Mouse (Mus musculus): ENCODE measurements around the gene Itgb6. TPM values are rescaled to one million over a fixed set of nuclear protein-coding genes. Genes with fewer than 3 reads are reported as not detected.

Itgb6 gene
- total RNA-seq, 2 experiments from 2014 or later = not detected

DNA sequence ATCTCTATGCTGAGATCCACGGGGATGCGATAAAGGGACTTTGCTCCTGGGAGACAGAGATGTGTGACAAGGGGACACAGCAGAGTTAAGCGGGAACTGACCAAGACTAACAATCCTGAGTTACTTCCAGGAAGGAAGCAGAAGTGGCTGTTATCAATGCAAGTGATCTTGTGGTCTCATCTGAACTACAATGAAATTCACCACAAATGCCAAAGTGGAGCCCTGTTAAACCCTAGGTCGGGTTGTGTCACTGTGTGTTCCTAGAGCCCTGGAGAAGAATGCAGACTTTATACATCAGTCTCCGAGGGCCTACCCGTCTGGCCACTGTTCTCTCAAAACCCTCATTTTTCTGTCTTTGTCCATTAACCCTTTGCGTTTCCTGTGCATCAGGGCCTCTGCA lies 8.0 kb downstream of the Itgb6 start:
- no peak for ATAC-seq (replicated peaks; ENCODE audit: low FRiP score, low TSS enrichment, poor library complexity, severe bottlenecking)

- no peak for ATAC-seq (replicated peaks; ENCODE audit: low FRiP score, low TSS enrichment, poor library complexity, severe bottlenecking)
Observed at GRCm38 (mm10) chr2:60713857-60714256, 8.6 kb downstream of the Itgb6 start.

DNA sequence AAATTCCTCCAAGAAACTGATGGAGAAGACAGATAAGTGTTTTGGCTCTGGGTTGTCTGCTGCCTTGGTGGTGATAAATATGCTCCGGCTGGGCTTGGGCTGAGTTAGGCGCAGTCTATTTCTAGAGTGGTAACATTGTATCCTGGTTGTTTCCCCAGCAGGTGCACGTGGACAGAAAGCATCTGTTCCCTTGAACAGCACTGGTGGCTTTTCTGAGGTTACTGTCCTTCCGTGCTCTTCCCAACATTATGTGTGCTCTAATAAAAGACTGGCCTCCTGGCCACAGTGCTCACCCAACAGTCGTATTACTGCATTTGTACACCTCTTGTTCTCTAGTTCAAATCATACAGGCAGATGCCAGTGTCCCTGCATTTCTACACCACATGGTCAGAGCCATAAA lies 9.6 kb downstream of the Itgb6 start:
- ATAC-seq (replicated peaks; ENCODE audit: low FRiP score, low TSS enrichment, poor library complexity, severe bottlenecking) = no peak

DNA sequence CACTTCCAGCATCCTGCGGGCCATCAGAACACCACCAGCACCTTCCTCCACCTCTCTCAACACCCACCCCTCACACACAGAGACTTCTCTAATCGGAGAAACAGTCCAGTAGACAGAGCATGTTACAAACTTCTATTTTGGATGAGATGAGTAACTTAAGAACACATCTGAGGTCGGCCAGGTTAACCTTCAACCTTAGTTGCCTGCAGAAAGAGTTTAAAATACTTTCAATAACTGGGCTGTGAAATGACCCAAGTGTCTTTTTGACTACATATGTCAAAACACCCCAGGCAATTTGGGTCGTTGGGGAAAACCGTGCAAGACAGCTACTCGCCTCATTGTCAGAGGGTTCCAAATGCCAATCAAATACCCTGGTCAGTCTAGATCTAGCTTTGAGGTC lies 10.0 kb downstream of the Itgb6 start:
- no peak for ATAC-seq (replicated peaks; ENCODE audit: low FRiP score, low TSS enrichment, poor library complexity, severe bottlenecking)

DNA sequence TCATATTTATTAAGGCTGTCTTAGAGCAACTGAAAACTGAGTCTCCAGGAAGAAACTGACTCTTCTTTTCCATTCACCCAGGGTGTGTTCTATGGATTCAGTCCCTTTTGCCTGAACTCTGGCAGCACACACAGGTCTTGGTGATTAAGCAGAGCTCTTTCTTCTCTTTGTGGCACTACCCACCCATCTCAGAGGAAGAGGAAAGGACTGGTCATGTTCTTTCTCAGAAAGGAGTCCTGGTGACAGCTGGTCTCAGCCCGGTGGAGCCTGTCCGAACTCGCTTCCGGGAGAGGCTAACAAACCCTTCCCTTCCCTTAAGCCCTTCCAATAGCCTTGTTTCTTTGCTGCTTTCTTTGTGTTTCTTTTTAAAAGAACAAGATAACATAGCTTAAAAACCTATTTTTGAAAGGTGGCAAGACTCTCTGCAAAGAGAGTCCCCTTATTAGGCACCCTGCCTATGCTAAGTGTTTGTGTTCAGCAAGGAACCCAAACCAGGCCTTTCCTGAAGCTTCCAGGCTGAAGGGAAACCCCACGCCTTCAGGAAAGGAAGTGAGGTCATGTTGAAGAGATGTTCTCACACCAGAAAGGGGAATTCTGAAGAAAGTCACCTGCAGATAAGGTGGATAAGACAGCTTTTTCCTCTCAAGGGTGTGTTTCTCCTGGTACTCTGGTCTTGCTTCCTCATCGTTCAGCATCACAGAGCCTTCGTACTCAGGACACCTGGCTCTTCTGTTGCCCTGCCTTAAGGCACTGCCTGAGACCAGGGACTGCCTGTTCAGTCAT lies 11.2 kb downstream of the Itgb6 start:
- ATAC-seq (replicated peaks; ENCODE audit: low FRiP score, low TSS enrichment, poor library complexity, severe bottlenecking) = no peak

DNA sequence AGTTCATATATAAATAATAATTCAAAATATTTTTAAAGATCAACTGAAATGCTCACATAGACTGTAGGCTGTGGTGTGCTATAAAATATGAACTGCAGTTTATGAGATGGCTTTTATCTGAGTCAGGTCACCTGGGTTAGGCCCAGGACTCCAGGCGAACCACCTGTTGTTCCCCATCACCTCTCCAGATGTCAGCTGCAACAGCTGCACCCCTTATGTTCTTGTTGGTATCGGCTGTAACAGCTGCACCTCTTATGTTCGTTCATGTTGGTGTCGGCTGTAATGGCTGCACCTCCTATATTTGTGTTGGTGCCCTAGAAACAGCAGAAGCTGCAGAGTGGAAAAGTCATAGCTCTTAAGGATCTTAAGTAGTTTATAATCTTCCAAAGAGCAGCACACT lies 12.1 kb downstream of the Itgb6 start:
- ATAC-seq (replicated peaks; ENCODE audit: low FRiP score, low TSS enrichment, poor library complexity, severe bottlenecking) = no peak

DNA sequence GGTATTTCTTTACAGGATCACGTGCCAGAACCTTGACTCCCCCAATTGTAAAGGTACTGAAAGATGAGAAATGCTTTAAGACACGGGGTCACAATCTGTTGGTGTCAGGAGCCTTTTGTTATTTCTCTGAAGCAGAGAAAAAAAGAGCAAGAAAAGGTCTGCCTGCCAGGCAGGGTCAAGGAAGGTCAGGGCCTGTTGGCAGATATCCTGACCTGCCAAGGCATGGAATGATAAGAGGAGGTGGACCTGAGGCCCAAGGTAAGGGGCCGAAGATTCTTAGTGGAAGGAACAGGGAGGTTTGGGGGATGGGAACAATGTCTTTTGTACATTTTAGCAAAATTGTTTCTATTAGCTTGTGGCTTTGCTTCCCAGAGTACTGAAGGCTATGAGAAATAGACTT lies 13.8 kb downstream of the Itgb6 start:
- no peak for ATAC-seq (replicated peaks; ENCODE audit: low FRiP score, low TSS enrichment, poor library complexity, severe bottlenecking)

GRCm38 (mm10) chr2:60706866-60707265 lies 15.6 kb downstream of the Itgb6 start:
- ATAC-seq (replicated peaks; ENCODE audit: low FRiP score, low TSS enrichment, poor library complexity, severe bottlenecking) = no peak

GRCm38 (mm10) chr2:60705426-60705825 lies 17.0 kb downstream of the Itgb6 start:
- no peak for ATAC-seq (replicated peaks; ENCODE audit: low FRiP score, low TSS enrichment, poor library complexity, severe bottlenecking)

DNA sequence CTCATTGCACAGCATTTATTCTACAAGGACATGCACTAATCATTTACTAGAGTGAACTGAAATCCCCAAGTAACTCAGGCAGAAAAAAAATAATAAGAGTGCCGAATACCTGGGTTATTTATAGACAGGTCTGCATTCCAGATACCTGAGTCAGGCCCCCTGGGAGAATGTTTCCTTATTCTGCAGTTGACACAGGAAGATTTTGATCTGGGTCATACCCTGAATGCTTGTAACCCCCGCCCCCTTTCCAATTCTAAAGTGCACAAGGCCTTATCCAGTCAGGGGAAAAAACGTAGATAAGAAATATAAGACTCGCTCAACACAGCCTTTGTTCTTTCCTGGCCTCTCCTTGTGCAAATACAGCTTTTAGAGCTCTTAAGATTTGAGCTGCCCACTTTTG lies 19.1 kb downstream of the Itgb6 start:
- no peak for ATAC-seq (replicated peaks; ENCODE audit: low FRiP score, low TSS enrichment, poor library complexity, severe bottlenecking)

DNA sequence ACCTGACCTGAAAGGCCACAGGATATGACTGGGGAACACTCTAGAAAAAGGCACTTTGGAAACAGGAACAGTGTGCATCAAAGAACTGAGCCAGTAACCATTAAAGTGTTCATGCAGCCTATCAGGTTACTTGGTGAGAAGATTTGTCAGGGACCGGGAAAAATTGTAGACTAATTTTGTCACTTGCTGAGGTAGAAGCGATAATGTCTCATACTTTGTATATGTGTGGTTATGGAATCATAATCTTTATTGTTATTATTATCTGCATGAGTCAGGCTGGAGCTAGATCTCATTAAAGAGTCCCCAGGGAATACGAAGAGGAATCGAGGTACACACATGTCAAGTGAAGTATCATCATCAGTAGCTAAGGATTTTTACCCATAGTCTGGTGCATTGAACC lies 21.5 kb downstream of the Itgb6 start:
- no peak for ATAC-seq (replicated peaks; ENCODE audit: low FRiP score, low TSS enrichment, poor library complexity, severe bottlenecking)

GRCm38 (mm10) chr2:60700013-60700412 lies 22.4 kb downstream of the Itgb6 start:
- ATAC-seq (replicated peaks; ENCODE audit: low FRiP score, low TSS enrichment, poor library complexity, severe bottlenecking) = no peak

DNA sequence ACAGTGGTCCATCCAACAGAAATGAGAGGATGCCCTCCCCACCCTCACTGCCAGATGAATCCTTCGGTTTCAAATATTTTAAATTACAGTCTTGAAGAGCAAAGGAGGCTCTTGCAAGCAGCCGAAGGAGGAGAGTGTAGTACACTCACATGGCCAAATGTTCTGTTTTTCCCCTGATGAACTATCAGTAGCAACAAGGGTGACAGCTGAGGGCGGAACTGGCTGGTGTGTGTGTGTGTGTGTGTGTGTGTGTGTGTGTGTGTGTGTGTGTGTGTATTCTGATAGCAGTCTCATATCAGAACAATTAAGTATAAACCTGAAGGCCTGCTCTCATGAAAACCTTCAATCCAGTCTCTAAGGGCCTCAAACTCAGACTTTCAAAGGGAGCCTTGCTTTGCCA lies 22.9 kb downstream of the Itgb6 start:
- ATAC-seq (replicated peaks; ENCODE audit: low FRiP score, low TSS enrichment, poor library complexity, severe bottlenecking) = no peak

DNA sequence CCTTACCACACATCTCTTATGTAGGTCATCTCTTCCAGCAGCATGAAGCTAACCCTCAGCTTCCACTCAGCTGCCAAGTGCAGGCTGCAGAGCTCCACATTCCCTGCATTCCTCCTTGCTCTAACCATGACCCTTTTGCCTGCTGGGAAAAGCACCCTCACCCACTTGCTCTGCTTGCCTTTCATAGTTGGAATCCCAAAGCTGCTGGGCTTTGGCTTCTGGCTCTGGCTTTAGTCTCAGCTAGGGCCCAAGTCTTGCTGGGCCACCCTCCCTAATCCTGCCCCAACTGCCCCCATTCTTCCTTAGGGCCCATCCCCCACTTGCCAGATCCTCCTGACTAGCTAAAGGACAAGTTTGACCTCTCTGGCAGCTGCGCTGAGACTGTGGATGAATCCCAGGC lies 24.3 kb downstream of the Itgb6 start:
- no peak for ATAC-seq (replicated peaks; ENCODE audit: low FRiP score, low TSS enrichment, poor library complexity, severe bottlenecking)

DNA sequence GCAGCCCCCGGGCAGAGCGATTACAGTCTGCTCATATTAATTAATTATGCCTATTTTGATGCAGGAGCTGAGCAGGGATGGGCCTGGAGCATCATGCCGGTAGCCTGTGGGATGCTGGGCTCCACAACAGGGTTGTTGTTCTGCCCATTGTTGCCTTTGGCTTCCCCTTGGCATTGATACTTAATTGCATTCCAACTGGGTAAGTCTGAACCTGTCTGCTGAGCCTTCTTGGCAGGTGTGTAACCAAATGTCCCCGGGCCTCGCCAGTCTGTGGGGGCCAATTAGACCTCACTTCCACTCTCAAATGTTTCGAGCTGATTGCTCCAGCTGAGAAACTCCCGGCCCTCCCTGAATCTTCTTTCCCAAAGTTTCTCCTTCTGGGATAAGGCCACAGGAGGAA lies 24.9 kb downstream of the Itgb6 start:
- ATAC-seq (replicated peaks; ENCODE audit: low FRiP score, low TSS enrichment, poor library complexity, severe bottlenecking) = no peak

- ATAC-seq (replicated peaks; ENCODE audit: low FRiP score, low TSS enrichment, poor library complexity, severe bottlenecking) = no peak
Observed at GRCm38 (mm10) chr2:60696559-60696958, 25.9 kb downstream of the Itgb6 start.

DNA sequence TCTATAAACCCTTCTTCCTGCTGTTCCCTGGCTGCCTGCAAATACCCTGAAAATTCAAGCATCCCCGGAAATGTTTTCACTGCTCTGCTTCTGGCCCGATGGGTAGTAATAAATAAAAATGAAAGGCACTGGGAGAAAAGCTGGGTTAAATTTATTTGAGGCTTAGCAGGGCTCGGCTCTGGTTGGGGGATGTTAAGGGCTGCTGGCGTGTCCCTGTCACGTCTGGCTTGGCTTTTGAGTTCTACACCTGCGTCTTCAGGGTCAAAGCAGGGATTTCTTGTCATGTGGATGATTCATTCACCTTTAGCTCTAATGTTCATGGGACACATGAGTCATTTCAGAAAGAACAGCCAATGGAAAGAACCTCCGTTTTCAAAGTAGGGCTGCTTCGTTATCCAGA lies 26.7 kb downstream of the Itgb6 start:
- no peak for ATAC-seq (replicated peaks; ENCODE audit: low FRiP score, low TSS enrichment, poor library complexity, severe bottlenecking)

DNA sequence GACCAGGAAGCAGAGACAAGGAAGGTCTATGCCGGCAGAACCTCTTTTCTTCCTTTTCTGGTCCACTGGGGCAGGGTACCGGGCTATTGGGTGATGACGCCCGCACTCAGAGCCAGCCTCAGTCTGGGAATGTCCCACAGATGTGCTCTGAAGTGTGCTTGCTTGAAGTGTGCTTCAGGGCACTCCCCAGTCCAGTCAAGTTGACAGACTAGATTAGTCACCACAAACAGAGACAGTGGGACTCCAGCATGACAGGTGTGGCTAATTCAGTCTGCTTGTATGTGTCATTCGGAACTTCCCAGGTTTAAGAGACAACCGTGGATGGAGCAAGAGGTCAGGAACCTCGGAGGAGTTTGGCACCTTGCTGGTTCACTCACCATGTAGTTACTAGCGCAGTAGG lies 27.9 kb downstream of the Itgb6 start:
- no peak for ATAC-seq (replicated peaks; ENCODE audit: low FRiP score, low TSS enrichment, poor library complexity, severe bottlenecking)

DNA sequence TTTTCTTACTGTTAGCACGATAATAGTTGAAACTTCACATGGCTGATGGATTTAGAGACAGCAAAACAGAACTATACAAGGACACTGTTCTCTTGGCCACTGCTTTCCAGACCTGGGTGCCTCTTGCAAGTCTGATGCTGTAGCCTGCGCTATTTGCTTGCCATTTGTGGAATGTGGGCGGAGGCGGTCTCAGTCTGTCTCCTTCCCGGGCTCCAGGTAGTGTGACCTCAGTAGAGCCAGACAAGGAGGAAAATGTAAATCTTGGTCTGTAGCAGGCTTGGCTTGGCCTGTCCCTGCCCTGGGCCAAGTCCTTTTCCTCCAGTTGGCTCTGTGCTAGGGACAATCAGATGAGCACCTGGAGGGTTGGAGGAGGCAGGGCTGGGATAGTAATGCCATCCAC lies 30.2 kb downstream of the Itgb6 start:
- ATAC-seq (replicated peaks; ENCODE audit: low FRiP score, low TSS enrichment, poor library complexity, severe bottlenecking) = no peak

DNA sequence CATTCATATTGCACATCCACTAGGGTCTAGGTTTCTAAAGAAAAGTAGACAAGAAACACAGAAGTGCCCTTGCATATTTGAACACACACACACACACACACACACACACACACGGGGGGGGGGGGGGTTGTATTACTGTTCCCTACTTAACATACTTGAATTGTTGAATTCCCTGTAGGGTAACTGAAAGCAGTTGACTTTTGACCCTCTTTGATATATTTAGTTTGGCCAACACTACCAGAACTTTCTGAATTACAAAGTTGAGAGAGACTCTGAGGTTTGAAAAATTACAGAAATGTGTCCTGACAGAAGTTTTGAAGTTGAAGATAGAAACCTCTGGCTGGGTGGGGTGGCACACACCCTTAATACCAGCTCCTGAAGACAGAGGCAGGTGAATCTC lies 32.2 kb downstream of the Itgb6 start:
- no peak for ATAC-seq (replicated peaks; ENCODE audit: low FRiP score, low TSS enrichment, poor library complexity, severe bottlenecking)

DNA sequence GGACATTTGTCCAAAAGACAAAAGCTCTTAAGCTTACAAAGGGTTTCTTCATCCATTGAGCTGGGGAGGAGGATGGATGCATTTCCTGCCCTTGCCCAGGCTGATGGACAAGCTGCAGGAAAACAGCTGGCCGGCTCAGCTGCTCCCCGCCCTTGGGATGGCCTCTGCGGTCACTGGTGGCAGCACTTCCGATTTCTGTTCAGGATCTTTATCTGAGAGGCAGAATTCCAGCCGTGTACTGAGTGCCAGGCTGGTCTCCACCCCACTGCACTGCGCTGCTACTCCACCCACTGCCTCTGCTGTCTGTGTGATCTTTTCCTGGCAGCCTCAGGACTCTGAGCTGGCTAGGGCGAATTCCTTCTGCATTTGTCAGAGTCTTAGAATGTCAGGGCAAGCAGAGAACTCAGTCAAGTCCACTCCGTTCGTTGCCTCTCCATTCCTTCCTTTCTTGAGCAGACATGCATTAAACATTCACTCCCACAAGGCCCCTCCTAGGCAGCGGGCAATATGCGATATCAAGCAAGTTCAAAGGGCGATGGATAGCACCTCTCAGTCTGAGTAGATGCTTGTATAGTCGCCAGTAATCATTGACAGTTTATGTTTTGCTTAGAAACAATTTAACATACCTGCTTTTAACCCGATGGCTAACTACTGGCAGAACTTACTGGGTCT lies 33.4 kb downstream of the Itgb6 start:
- ATAC-seq (replicated peaks; ENCODE audit: low FRiP score, low TSS enrichment, poor library complexity, severe bottlenecking) = no peak
